Mouse (Mus musculus): Measurements from ENCODE around the gene Ptprt. TPM values are rescaled to one million over a fixed set of nuclear protein-coding genes. Genes with fewer than 3 reads are reported as not detected.

Gene Ptprt
- polyA plus RNA-seq, 1 experiment from 2014 or later: 0.77 TPM

DNA sequence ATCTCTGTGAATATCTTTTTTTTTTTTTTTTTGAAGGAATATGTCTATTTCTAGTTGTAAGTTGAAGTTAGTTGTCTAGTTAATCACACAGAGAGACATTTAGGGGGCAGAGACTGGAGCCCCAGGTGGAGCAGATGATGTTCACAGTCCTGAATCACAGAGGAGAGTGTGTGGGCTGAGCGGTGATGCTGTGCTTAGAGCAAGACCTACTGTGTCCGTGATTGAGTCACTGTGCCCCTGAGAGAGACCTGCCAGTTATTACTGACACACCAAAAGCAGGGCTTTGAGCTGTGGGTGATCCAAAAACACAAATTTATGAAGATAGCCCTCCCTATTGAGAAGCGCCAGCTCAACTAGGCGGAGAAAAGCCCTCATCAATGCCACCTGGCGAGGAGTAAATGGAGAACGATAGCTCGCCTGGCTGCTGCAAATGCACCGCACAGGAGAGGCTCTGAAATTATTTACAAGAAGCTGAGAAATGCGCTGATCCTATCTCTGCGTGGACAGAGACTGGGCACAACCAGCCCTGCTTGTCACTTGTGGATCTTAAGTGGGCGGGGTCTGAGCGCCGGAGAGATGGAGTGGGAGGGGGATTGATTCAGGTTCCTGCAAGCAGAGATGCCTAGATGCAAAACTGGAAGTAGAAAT is 1162.4 kb downstream of the Ptprt start:
- H3K27me3 ChIP-seq (ENCODE audit: control insufficient read depth, insufficient read depth, low read length): no peaks in the 10 kb centered on the region
- H3K27ac ChIP-seq (ENCODE audit: low read depth, low read length): no peak overlapping the region
- WGBS: 18% methylated on average over 13 of the region's 13 CpGs
- peak overlapping the region; percentile 5; the same call in 1 of the 2 replicates for H3K4me3 ChIP-seq (ENCODE audit: low read depth, low read length)
- H3K4me2 ChIP-seq: peak overlapping the region; percentile 47
- peak; percentile 38; the same call in 1 of the 2 replicates for ATAC-seq (ENCODE audit: low FRiP score)
- no peak overlapping the region for H3K9ac ChIP-seq (ENCODE audit: low read length)
- peaks cover 16% of the 10 kb centered on the region for H3K4me1 ChIP-seq (ENCODE audit: control insufficient read depth, insufficient read depth, low read length)
- H3K9me3 ChIP-seq (ENCODE audit: control insufficient read depth, low read length): no peaks in the 10 kb centered on the region
- no peaks in the 10 kb centered on the region for H3K36me3 ChIP-seq (ENCODE audit: control insufficient read depth, insufficient read depth, low read length)
- peak; percentile 89 for DNase-seq (ENCODE audit: low spot score, missing footprints)

DNA sequence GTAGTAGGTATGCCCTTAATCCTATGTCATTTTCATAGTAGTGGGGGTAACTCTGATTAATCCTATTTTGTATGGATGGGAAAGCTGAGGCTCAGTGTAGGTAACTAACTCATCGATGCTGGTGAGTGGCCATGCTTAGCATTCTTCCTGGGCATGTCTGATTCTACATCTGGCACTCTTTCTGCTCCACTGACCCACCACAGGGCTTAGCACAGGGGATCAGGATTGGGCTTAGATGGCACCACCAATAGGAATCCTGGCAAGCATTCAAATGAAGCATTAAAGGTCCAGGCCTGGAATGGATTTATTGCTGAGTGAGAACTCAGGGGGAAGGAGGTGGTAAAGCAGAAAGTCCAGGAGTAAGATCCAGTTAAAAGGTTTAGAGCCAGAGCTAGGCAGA is 1179.2 kb downstream of the Ptprt start:
- no peaks in the 10 kb centered on the region for H3K4me1 ChIP-seq (ENCODE audit: control insufficient read depth, insufficient read depth, low read length)
- H3K4me3 ChIP-seq (ENCODE audit: low read depth, low read length): no peak overlapping the region
- ATAC-seq (ENCODE audit: low FRiP score): no peak
- no peaks in the 10 kb centered on the region for H3K9me3 ChIP-seq (ENCODE audit: control insufficient read depth, low read length)
- no peak overlapping the region for H3K4me2 ChIP-seq
- no peak overlapping the region for H3K9ac ChIP-seq (ENCODE audit: low read length)
- H3K36me3 ChIP-seq (ENCODE audit: control insufficient read depth, insufficient read depth, low read length): no peaks in the 10 kb centered on the region
- no peak for DNase-seq (ENCODE audit: low spot score, missing footprints)
- 77% methylated on average over 1 of the region's 1 CpGs for WGBS
- no peaks in the 10 kb centered on the region for H3K27me3 ChIP-seq (ENCODE audit: control insufficient read depth, insufficient read depth, low read length)
- no peak overlapping the region for H3K27ac ChIP-seq (ENCODE audit: low read depth, low read length)

GRCm38 (mm10) chr2:161480445-161480844 is 1180.5 kb downstream of the Ptprt start:
- Histone ChIP-seq H3K9ac (ENCODE audit: low read length) (no peak overlapping the region), H3K27ac (ENCODE audit: low read depth, low read length) (no peak overlapping the region), H3K4me3 (ENCODE audit: low read depth, low read length) (no peak overlapping the region), H3K4me2 (no peak overlapping the region), H3K4me1 (ENCODE audit: control insufficient read depth, insufficient read depth, low read length) (no peaks in the 10 kb centered on the region), H3K27me3 (ENCODE audit: control insufficient read depth, insufficient read depth, low read length) (no peaks in the 10 kb centered on the region), H3K36me3 (ENCODE audit: control insufficient read depth, insufficient read depth, low read length) (no peaks in the 10 kb centered on the region), H3K9me3 (ENCODE audit: control insufficient read depth, low read length) (no peaks in the 10 kb centered on the region)
- DNase-seq (ENCODE audit: low spot score, missing footprints) (no peak), ATAC-seq (ENCODE audit: low FRiP score) (no peak)

Measured in midbrain, embryonic 11.5 days (tissue).